Mouse (Mus musculus) CH12.LX (cell line): ENCODE data around the gene Ccdc93.

Source experiments
- CHD2 ChIP-seq: IDR thresholded peaks from 2 replicates; pipeline ENCODE4 v1.6.1; 2011; ENCODE audit warnings: low read length, improper control_type of control experiment
- CTCF ChIP-seq, 2 experiments: IDR thresholded peaks in 1 of 2; conservative IDR thresholded peaks in 1 of 2; 2 replicates each; pipeline ENCODE4 v1.5.1; 2011 to 2012; ENCODE audit warnings: low read depth in 2 of 2, low read length in 2 of 2, improper control_type of control experiment in 1 of 2, inconsistent platforms in 1 of 2, mild to moderate bottlenecking in 1 of 2, moderate library complexity in 1 of 2
- GABPA ChIP-seq: IDR thresholded peaks from 2 replicates; pipeline ENCODE4 v1.6.1; 2012; ENCODE audit warnings: low read depth, low read length, improper control_type of control experiment, inconsistent platforms; ENCODE audit not compliant: insufficient replicate concordance
- MAX ChIP-seq: IDR thresholded peaks from 2 replicates; pipeline ENCODE4 v1.6.1; 2011; ENCODE audit warnings: low read length, improper control_type of control experiment
- MAZ ChIP-seq: IDR thresholded peaks from 2 replicates; pipeline ENCODE4 v1.6.1; 2012; ENCODE audit warnings: low read depth, mild to moderate bottlenecking, inconsistent platforms, low read length, improper control_type of control experiment, moderate library complexity
- MEF2A ChIP-seq: IDR thresholded peaks from 2 replicates; pipeline ENCODE4 v1.6.1; 2014; ENCODE audit warnings: low read depth, mild to moderate bottlenecking, inconsistent platforms, low read length, improper control_type of control experiment, borderline replicate concordance
- PAX5 ChIP-seq: IDR thresholded peaks from 2 replicates; pipeline ENCODE4 v1.6.1; 2012; ENCODE audit warnings: low read length, inconsistent platforms, mixed read lengths
- POLR2A ChIP-seq: IDR thresholded peaks from 2 replicates; pipeline ENCODE4 v1.6.1; 2011; ENCODE audit warnings: low read depth, mild to moderate bottlenecking, improper control_type of control experiment, low read length
- RAD21 ChIP-seq: IDR thresholded peaks from 2 replicates; pipeline ENCODE4 v1.6.1; 2011; ENCODE audit warnings: low read depth, mild to moderate bottlenecking, low read length, improper control_type of control experiment, moderate library complexity
- USF2 ChIP-seq: conservative IDR thresholded peaks from 2 replicates; pipeline ENCODE4 v1.6.1; 2011; ENCODE audit warnings: low read depth, low read length, improper control_type of control experiment
- ZNF384 ChIP-seq: IDR thresholded peaks from 2 replicates; pipeline ENCODE4 v1.6.1; 2012; ENCODE audit warnings: low read depth, low read length, improper control_type of control experiment, inconsistent platforms

GRCm38 (mm10) chr1:121527061-121527460, 96.2 kb downstream of the Ccdc93 start:
- no peak for TF ChIP-seq MAX
- no peak for TF ChIP-seq CTCF (conservative IDR thresholded peaks at IDR 0.05 in 1 of 2, IDR thresholded peaks at IDR 0.05 in 1 of 2; ENCODE audit: low read depth in 2 of 2, low read length in 2 of 2)
- TF ChIP-seq POLR2A, result no peak
- TF ChIP-seq PAX5, result no peak
- TF ChIP-seq USF2, result no peak
- TF ChIP-seq GABPA, result no peak
- TF ChIP-seq CHD2, result no peak
- TF ChIP-seq MAZ, result no peak
- no peak for TF ChIP-seq ZNF384
- TF ChIP-seq MEF2A, result no peak
- no peak for TF ChIP-seq RAD21
